Mouse (Mus musculus): ENCODE data around the gene Il20ra. TPM values are rescaled to one million over a fixed set of nuclear protein-coding genes. Genes with fewer than 3 reads are reported as not detected.
A peak's percentile ranks its signal among the peaks of the same experiment; 100 is the strongest.
"Not testable (repeated sequence)": the region's sequence is repeated elsewhere in the genome, so short reads cannot be mapped to it uniquely, and the experiment has no call there.

Gene Il20ra
- 1 to 10 TPM; 2.3 to 3.0 TPM for total RNA-seq (2021)
- long read RNA-seq, experiment 1, partial matches to known transcripts, result 0 of 3 reads
- long read RNA-seq, experiment 1, other reads (novel, unspliced or antisense), result 1 of 3 reads
- long read RNA-seq, experiment 2, partial matches to known transcripts, result 0 of 4 reads
- long read RNA-seq, experiment 2, other reads (novel, unspliced or antisense), result 1 of 4 reads

DNA sequence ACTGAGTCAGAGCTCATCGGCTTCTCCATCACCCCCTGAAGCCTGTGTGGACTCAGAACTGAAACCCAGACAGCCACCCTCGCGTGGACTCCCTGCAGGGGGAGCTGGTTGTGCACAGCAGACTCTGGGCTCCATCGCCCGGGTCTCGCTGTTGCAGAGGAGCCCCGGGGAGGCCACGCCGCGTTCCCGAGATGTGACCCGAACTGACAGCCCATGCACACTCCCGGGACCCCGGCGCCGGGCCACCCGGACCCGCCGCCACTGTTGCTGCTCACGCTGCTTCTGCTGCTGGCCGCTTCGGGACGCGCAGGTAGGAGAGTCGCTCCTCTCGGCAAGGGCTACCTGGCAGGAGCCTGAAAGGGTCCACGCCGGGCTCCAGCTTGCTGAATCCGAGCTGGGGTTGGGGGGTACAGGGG is at the start of gene Il20ra:
Il20ra (plus strand) TSS at position 150 of the 416 bp plus-strand sequence.
- DNase-seq, result peak; percentile 77 to 79

DNA sequence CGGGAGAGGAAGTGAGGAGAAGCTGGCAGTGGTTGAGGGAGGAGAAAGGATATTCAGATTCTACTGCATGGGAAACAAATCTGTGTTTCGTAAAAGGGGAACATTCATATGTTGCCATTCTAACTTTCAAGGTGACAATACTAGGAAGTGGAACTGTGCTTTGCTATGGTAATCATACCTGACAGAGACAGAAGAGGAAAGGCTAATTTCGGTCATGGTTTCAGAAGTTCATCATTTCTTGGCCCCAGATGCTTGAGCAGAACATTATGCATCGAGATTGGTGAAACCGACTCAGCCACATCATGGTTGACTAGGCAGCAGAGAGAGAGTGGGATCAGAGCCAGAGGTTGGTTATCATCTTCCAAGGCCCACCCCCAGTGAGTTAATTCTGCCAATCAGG is 43.4 kb upstream of the Il20ra start:
- DNase-seq, result no peak

DNA sequence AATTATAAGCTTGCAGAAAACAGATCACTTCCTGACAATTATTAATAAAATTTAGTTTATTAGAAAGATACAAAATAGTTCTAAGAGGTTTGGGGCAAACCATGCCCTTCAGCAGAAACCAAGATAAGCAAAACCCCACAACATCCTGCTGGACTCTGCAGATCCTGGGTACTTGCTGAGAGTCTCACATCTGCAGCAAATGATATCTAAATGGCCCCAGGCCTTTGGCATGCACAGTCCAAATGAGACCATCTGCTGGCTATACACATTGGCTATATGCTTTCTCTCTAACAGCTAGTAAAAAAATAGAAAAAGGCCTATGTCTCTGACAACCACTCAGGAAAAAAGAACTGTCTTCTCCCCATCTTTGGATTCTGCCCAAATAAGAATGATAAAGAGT is 40.4 kb upstream of the Il20ra start:
- no peak for DNase-seq

DNA sequence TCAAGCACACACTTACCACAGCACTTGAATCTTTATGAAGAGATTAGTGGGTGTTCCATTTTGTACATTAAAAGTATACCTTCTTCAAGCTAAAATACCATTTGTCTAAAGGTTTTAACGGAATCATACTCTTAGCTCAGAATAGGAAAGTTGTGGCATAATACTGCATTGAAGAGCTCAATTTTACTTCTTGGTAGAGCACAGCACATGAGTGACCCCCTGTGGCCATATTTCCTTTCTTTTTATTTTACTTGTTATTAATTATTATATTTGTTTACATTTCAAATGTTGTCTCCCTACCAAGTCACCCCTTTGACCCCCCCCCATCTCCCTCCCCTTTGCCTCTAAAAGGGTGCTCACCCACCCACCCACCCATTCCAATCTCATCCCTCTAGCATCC is 39.2 kb upstream of the Il20ra start:
- no peak for DNase-seq

DNA sequence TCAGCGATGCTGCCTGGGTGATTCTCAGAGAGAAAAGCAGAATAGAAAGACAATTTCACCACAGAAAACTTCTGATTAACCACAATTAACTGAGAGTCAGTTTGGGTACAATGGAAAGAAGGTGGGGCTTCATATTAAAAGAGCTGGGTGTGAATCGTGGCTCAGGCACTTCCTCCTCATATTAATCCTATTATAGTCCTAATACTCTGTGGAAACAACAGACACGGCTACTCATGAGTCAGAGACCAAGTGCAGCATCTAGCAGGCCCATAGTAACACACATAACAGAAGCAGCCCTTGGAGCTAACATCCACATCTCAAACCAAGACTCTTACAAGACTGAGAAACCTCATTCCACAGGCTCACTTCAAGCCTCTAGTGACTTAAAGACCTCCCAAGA is 24.7 kb upstream of the Il20ra start:
- no peak for DNase-seq

DNA sequence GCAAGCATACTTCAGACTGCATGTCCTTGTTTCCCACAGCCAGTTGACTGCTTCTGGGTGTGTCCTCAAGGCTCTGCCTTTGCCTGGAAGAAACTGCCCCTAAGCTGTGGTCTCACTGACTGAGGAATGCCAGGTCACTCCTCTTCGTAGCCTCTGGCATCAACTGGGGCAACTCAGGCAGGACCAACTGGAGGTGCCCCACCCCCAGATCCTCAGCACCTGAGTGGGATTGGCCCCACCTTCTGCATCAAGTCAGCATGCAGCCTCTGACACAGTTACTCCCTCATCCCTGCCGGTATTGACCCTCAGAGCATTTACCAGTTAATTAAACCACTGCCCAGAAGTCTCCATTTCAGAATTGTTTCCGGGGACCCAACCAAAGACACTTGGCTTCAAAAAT is 21.1 kb upstream of the Il20ra start:
- DNase-seq, result no peak

DNA sequence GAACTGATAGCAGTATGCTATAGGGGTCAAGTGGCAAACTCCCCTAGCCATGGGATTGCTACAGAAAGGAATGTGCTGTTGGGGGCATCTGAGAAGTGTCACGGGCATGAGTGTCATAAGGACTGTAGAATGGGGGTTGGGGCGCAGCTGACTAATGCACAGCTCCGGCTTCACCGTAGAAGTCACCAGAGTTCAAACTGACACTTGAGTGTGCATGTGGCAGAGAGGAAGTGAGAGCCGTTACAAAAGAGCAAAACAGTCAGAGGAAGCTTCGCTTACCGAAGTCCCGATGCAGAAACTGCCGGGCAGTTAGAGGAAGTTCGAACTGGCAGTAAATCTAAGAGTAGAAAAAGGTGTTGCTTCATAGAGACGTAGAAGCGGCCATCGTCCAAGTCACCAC is 20.6 kb upstream of the Il20ra start:
- peak in 1 of 2 experiments; percentile 31 for DNase-seq

DNA sequence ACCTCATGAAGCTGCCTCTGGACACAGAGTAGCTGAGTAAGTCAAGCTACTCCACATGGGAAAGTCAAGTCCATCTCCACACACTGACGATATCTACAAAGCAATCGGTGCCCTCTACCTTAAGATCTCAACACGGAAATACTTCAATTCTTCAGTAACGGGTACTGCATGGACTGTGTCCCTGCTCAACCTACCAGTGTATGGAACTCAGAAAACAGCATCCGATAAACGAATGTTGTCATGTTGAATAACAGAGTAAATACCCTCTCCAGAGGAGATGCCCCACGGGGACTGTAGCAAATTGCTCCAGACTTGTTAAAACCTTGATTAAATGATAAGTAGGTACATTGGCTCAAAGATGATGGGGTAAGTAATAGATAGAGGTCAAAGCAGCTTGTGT is 20.0 kb upstream of the Il20ra start:
- no peak for DNase-seq

DNA sequence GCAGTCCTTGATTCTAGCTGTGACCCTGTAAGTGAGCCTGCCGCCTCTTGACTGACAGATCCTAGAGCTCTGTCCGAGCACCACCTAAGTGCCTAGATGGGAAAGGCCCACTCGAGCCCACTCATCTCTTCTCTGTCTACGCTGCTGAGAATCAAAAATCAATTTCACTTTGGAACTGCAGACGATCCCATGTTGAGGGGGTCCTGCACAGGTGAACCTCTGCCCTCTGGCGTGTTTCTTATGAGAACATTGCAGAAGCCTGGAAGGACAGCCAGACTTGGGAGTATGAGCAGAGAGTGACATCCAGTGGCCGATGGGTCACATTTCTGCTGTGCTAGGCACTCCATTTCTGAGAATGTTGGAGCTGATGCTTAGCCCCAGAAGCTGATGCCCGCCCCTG is 19.4 kb upstream of the Il20ra start:
- DNase-seq, result peak; percentile 26 to 44

DNA sequence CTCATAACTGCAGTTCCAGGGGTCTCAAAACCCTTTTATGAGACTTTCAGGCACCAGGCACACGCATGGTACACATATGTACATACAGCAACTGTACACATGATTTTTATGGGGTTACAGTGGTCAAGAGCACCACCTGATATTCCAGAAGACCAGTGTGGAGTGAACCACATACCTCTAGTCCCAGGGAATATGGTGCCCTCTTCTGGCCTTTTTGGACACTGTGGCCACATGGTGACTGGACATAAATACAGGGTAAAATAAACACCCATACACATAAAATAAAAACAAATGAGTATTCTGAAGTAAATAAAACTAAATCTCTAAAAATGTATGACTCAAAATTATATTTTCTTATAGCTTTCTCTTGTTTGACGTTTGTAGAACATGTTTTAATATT is 18.7 kb upstream of the Il20ra start:
- DNase-seq, result peak; percentile 15 to 45

DNA sequence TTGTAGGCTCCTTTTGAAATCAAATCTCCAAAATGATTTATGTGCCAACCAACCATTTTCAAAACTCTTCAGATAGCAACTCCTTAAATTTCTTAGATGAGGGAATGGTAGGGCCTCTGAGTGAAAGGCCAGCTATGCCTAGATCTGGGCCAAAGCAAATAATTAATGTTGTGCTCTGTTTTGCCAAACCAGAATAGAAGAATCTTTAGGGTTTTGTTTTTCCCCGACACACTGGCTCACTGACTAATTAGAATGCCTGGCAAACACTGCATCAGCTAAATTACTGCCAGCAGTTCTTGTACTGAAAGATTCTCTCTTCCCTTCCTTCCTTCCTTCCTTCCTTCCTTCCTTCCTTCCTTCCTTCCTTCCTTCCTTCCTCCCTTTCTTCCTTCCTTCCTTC is 13.0 kb upstream of the Il20ra start:
- no peak for DNase-seq

DNA sequence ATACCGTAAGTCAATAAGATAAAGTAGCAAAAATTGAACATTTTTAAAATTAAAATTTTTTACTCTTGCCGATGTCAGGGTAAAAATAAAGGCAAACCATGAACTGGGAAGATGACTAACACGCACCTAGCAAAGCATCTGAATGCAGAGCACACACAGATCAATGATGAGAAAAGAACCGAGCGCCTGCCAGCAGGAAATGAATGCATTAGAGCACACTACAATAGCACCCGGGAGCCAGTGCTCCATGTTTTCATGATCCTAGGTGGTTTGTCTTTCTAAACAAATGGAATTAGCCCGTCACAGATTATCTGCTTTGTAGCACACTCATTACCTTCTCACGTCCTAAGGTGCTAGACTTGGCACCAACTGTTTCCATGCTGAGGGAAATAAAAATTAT is 7.9 kb upstream of the Il20ra start:
- DNase-seq, result no peak

DNA sequence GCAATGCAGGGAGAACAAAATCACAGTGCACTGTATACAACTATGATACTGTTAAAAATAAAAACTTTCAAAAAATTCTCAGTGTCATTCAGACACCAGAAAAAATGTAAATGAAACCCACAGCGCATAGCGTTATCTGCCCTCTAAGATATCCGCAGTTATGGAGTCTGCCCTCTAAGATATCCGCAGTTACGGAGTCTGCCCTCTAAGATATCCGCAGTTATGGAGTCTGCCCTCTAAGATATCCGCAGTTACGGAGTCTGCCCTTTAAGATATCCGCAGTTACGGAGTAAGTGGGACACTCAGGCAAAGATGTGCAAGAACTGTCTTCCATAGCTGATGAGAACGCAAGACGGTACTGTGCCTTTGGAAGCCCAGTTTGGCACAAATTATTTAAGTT is 4.6 kb upstream of the Il20ra start:
- no peak for DNase-seq

DNA sequence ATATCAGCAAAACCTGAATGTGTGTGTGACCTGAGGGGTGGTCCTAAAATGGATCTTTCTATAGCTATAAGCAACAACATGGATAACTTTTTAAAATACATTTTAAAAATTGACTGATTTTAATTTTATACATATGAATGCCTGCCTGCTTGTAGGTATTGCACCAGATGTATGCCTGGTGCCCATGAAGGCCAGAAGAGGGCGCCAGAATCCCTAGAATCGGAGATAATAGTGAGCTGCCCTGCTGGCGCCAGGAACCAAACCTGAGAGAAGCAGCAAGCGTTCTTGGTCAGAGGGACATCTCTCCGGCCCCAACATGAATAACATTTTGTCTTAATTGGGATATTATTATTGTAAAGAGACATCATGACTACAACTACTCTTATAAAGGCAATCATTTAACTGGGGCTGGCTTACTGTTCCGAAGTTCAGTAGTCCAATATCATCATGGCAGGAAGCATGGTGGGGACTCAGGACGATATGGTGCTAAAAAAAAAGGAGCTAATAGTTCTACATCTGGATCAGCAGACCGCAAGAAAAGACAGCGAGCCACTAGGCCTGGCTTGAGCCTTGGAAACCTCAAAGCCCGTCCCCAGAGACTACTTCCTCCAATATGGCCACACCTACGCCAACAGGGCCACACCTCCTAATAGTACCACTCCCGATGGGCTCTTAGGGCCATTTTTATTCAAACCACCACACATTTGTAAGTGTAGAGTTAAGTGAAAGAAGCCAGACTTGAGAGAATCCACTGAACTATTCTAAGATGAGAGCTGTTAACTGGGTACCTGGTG is 3.9 kb upstream of the Il20ra start:
- peak; percentile 47 to 60 for DNase-seq

DNA sequence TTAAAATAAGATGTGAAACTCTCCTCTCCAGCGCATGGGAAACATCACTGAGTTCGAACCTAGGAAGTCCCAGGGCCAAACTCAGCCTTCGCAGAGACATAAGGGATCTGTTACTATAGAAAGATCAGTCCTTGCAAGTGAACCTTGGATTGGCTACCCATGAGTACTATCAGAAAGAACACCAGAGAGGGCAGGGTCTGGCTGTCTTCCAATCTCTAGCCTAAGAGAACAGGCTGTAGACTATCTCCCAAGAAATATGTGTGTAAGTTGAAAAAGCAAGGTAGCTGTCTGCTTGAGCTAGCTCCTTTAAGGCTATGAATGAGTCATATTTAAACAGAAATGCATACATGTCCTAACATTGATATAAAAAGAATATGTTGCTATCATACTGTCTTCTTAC is 1.4 kb upstream of the Il20ra start:
- peak in 1 of 2 experiments; percentile 42 for DNase-seq

DNA sequence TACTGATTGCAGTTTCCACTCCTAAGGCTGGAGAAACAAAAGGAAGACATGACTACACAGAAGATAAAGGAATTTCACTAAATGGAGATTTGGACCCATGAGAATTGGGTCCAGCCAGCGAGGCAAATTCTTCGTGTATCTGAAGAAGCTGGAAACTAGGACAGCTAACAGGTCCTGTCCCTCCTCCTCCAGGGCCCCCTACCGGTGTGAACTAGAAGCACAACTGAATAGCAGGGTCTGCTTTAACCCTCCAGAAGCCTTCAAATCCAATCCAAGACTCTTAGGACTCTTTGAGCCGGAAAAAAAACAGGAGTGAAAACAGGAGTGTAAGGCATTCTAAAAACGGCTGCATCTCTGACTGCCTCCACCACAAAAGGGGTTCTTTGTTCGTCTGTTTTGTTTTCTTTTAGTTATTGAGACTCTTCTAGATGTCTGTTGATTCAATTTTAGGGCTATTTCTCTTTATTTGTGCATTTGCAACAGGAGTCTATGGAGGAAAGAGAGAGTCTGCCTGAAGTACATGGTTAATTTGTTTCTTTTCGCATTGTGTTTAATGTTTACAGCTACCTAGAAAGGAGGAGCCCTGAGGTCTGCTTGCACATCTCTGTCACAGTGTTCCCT is 709 bp upstream of the Il20ra start:
- DNase-seq, result peak in 1 of 2 experiments; percentile 15

DNA sequence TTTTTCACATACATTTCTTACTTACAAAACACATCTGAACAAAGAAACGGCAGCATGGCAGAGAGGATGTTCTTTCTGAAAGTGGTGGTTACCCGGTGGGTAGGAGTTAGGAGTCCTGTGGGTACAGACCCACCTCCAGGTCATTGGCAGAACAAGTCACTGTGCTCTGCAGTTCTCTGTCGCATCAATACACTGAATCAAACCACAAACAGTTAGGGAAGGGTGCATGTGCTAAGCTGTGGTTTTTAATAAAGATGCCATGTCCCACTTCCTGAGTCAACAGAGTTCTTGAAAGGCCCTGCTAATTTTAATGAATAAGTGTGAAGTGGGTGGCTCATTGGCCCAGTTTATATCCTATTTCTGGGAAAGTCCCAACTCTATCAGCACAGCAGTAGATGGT is 6.3 kb downstream of the Il20ra start:
- DNase-seq, result no peak

DNA sequence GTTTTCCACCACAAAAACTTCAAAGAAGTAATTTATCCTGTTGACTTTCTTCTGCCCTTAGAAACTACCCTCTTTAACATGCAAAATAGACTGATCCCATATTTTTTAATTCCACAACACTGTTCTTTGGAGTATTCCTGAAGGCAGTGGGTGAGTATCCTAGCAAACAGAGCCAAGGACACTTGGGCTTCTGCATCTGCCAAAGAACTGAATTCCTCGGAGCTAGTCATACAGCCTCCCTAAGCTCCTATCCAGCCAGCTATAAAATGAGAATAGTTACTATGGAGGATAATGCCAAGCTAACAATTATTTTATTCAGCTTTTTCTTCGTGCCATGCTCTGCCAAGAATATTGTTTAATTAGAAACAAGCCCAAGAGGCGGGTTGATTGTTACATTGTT is 9.9 kb downstream of the Il20ra start:
- DNase-seq, result no peak

DNA sequence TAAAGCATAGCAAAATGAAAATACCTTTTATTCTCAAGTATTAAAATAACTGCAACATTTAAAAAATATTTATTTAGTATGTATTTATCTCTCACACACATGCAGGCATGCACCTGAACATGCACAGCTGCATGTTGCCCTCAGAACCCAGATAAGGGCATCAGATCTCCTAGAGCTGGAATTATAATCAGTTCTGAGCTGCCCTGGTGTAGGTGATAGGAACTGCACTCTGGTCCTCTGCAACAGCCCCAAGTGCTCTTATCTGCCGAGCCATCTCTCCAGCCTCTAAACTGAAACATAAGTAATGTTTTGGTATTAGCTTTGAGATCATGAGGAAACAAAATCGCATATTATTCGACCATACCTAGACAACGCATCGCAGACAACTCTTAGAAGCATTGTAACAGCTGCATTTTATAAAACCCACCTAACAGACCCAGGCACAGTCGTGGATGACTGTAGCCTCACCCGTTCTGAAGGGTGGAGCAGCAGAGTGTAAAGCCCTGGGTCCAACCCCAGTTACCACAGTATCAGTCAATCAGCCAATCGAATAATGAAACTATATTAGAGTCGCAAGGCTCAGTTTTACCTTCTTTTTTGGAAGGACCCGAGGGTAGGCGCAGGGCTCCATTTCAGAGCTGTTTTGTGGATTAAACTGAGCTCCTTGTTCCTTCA is 11.9 kb downstream of the Il20ra start:
- no peak for DNase-seq

DNA sequence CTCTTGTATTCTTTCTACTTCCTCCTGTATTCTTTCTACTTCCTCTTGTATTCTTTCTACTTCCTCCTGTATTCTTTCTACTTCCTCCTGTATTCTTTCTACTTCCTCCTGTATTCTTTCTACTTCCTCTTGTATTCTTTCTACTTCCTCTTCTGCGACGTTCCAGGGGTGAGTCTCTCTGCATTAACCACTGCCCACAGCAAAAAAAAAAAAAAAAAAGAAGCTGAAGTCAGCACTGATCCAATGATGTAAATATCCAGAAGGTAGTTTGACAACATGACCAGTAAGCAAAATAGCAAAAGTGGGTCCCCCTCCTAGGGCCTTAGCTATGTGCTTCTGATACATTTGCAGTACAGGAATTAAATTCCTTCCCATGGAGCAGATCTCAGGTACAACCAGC is 26.1 kb downstream of the Il20ra start:
- DNase-seq, result not testable (repeated sequence)

DNA sequence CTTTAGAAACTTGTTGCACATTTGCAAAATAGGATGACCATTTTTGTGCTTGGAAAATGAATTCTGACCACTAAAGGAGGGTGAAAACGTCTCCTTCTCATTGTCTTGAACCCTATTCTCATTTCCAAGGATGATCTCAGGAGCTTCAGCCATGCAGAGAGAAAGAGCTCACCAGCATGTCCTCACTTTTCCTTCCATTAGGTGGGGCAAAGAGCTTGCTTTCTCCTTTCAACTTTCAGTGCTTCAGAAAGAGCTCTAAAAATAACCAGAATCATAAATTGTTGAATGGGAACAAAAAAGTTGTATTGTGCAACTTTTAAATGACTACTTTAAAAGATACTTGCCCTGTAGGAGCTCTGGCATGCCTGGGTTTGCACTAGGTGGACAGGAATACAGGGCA is 33.3 kb downstream of the Il20ra start:
- no peak for DNase-seq

DNA sequence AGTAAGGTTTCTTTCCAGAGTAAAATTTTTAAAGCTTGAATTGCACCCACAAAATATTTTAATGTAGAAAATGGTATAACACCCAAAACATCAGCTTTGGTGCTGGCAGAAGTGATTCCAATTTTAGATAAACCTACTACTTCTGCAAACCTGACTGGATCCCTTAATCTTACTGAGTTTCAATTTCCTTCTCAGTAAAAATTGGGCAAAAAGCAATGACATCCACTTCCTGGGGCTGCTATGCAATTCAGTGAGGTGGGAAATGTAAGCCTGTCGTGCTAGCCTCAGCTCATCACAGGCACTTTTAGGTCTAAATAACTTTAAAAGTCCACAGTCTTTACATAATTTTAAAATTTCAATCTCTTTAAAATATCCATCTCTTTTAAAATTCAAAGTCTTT is 33.8 kb downstream of the Il20ra start:
- no peak for DNase-seq

DNA sequence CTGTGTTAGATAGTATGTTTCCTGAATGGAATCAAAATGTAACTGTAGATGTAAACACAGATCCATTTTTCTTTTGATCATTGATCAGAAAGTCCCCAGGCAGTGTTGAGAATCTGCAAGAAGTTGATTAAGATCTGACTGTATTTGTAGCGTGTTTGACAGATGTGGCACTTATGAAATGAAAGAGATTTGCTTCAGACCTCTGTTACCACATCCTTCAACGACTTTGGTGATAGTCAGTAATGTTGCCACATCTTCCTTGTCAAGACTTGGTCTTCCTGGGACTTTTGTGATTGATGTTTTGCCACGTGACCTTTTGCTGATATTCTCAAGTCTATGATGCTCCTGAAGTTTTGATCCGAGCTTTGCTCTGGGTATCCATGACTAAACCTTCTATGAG is 35.3 kb downstream of the Il20ra start:
- no peak for DNase-seq
